Mouse (Mus musculus): ENCODE measurements around the gene Swap70. TPM values are rescaled to one million over a fixed set of nuclear protein-coding genes. Genes with fewer than 3 reads are reported as not detected.
A peak's percentile ranks its signal among the peaks of the same experiment; 100 is the strongest.

Swap70 gene
- polyA plus RNA-seq, 1 experiment = 16.2 TPM

DNA sequence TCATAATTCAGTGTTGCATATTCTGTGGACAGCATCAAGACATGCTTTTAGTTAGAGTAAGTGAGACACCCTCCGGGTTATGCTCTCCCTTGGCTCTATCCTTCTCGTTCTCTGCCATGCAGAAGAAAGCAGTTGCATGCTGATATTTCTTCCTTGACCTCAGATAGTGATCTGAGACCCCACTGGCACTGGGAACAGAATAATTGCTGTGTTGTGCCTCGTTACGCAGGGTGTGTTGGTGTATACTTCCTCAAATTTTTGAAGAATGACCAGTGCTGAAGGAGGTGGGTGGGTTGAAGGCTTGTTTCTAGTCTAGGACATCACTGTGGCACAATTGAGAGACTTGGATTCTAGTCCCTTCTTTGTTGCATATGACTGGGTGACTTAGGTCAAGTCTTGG, 14.6 kb downstream of the Swap70 start:
- no peak for DNase-seq (ENCODE audit: low read depth, low spot score)
- 86% methylated on average over 4 of the region's 4 CpGs for WGBS

DNA sequence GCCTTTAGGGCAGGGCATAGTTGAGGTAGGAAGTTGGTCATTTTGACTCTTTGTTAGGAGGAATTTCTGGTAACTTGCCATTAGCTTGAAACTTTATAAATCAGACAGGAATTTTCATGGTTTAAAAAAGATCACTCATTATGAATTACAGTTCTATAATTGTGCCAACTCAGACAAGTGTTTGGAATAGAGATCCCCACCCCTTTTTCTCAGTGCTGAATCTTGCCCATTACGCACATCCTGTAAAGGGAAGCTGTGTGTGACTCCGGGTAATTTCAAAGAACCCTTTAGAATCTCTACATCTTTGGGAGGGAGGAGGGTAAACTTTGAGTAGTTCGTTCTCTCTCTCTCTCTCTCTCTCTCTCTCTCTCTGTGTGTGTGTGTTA, 15.9 kb downstream of the Swap70 start:
- 3% methylated on average over 3 of the region's 3 CpGs for WGBS
- DNase-seq (ENCODE audit: low read depth, low spot score) = no peak

DNA sequence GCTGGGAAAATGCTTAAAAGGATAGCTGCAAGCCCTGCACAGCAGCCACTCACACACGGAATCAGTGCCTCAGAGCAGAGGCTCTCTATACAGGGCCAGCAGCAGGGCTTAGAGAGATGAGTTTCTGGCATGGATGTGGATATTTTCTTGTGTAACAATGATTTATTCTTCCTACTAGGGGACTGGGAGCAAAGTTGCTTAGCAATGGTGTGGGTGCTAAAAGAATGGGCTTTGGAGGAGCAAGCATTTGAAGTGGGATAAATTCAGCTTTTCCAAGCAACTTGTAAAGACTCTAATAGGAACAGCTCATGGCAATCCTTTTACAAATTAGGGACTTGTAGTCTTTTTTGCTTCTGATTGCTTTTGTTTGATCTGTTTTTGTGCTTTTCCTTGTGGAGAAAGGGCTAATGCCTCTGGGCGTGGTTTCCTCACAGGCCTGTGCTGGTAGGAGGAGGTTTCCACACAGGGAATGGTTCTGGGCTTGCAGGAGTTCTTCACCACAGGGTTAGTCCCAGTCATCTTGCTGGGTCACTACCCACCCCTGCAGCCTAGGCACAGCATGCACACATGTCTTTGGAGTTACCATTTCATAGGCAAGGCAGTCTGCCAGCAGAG, 16.4 kb downstream of the Swap70 start:
- no peak for DNase-seq (ENCODE audit: low read depth, low spot score)
- 28% methylated on average over 2 of the region's 2 CpGs for WGBS

DNA sequence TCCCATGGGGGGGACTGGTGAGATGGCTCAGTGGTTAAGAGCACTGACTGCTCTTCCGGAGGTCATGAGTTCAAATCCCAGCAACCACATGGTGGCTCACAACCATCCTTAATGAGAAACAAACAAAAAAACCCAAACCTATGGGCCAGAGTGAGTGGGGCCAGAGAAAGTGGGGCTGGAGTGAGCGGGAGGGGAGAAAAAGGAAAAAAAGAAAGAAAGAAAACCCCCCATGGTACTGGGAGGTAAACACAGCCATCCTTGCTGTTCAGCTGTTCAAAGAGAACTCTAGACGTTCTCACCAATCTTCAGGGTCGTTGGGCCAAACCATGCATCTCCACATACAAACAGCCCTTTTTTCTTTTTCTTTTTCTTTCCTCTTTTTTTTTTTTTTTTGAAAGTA, 18.1 kb downstream of the Swap70 start:
- DNase-seq (ENCODE audit: low read depth, low spot score) = no peak
- 75% methylated on average over 4 of the region's 4 CpGs for WGBS

DNA sequence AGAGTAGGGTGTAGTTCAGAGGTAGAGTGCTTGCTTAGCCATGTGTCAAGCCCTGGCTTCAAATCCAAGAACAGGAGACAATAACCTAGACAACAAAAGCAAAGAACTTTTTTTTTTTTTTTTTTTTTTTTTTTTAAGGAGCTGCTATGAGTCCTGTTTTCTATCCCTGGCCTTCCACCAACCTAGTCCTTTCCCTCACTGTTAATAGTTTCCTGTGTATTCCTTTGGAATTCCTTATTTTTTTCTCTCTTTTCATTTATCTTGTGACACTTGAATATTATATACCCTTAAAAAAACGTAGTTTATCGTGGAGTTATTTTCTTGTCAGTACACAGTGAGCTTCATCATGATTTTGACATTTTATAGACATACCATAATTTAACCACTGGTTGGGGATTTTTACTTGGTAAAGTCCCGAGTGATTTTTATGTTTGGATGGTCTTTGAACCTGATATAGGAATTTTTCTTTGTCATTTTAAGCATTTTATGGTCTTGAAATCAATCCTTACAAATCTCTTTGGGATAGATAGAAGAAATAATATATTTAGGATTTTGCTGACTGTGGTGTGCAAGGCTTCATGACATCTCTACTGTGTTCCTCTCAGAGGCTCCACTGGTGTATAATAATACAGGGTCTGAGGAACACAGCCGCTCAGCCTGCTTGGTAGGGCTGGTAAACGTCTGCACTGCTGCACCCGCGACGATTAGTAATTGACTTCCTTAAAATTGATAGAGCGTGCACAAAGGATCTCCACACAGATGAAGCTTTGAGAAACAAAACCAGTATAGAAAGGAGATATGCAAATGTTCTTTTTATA, 20.2 kb downstream of the Swap70 start:
- no peak for DNase-seq (ENCODE audit: low read depth, low spot score)
- WGBS = 68% methylated on average over 9 of the region's 9 CpGs

DNA sequence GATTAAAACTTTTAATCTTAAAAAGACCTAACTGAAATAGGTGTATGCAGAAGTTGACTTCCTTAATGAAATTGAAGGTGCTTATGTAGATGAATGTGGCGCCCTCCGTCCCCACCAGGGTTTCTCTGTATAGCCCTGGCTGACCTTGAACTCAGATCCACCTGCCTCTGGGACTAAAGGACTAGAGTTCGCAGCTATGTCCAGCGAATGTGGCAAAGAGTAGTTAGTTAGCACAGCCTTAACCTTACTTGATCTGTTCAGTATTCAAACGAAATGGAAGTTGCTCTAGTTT, 20.7 kb downstream of the Swap70 start:
- no peak for DNase-seq (ENCODE audit: low read depth, low spot score)
- 87% methylated on average over 5 of the region's 5 CpGs for WGBS

DNA sequence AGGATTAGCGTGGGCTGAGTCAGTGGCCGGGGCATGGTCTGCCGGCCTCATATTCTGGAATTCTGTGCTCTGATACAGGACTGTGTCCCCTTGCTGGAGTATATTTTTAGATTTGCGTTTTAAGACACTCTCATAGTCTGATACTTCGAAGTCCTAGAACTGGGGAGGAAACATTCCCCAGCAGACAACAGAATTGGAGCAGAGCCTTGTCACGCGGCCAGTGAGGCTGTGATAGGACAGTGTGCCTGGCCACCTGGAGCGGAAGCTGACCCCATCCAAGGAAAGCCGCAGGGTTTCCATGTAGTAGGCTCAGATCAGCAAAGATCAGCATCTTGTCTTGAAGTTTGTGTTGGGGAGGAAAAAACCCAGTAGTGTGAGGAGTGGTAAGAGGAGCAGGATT, 23.6 kb downstream of the Swap70 start:
- 74% methylated on average over 9 of the region's 9 CpGs for WGBS
- DNase-seq (ENCODE audit: low read depth, low spot score) = no peak

DNA sequence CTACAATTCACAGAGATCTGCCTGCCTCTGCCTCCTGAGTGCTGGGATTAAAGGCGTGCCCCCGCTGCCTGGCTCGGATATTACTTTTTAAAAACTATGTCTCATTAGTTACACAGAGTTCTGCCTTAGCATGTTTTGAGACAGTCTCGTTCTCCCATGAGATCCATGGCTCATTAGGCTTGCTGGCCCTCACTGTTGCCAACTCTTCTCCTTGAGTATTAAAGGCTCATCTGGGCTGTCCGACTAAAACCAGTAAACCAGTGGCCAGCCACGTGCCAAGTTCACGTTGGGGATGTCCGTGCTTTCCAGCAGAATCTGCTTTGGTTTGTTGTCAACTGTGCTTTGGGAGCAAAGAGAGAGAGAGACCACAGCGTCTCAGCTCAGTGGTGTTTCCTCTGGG, 25.0 kb downstream of the Swap70 start:
- 82% methylated on average over 9 of the region's 9 CpGs for WGBS
- DNase-seq (ENCODE audit: low read depth, low spot score) = no peak

DNA sequence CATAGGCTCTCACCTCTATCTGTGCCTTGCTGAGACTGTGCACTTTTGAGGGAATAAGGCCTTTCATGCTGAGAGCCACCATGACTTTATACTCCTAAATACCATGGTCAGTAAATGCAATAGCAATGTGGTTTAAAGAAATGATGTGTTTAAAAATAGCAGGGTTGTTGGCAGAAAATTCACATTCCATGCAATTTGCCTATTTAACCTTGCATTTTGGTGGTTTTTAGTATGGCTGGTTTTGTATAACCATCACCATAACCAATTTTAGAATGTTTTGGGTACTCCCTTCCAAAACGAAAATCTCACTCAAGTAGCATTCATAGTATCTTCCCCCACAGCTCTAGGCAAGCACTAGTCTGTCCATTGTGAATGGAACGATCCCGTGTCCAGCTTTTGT, 26.3 kb downstream of the Swap70 start:
- 90% methylated on average over 3 of the region's 3 CpGs for WGBS
- DNase-seq (ENCODE audit: low read depth, low spot score) = no peak

DNA sequence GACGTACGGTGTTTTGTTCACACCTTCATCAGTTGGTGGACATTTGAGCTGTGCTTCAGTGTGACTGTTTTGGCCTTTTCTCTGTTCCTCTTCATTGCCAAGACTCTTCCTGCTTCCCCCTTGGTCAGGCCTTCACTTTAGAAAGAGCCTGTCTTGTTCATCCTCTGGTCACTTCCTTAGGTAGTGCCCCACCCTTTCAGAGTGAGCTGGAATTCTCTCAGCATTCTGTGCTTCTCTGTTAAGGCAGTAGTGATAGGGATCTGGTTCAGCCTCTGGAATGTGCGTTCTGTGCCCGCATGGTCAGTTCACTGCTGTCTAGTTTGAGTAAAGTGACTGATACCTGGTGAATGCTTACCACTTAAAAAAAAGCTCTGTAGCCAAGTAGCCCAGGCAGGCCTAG, 27.2 kb downstream of the Swap70 start:
- WGBS = 88% methylated on average over 4 of the region's 4 CpGs
- no peak for DNase-seq (ENCODE audit: low read depth, low spot score)

DNA sequence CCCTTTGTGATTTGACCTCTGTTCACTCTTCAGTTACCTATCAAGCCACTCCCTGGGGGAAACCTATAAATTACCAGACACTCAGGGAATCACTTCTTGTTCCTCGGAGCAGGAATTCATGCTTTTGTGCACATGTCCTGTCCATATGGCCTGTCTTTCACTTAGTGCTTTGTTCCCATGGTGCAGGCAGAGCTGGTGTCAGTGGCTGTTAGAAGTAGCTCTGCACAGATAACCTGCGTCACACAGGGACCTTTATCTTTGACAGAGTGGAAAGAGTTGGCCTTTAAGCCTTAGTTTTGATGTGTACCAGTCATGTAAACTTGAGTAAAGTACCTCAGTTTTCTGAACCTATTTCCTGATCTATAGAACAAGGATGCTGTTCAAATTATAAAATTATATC, 32.4 kb downstream of the Swap70 start:
- WGBS = 70% methylated on average over 2 of the region's 2 CpGs

DNA sequence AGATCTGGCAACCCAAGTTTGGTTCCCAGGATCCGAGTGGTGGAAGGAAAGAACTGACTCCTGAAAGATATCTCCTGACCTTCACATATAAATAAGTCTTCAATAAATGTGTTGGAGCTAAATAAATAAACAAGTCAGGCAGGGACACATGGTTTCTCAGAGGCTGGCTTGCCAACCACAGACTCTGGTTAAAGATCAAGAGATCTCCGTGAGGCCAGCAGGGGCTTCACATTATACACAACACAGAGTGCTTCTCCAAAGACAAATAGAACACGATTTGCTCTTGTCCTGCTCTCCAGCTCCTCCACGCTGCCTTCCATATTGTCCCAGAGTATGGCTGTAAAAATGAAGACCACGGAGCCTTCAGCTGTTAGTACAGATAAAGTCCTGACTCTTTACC, 32.9 kb downstream of the Swap70 start:
- WGBS = 70% methylated on average over 5 of the region's 5 CpGs
- DNase-seq (ENCODE audit: low read depth, low spot score) = no peak

More for the DNA sequence above, 32.4 kb downstream of the Swap70 start:
- no peak for DNase-seq (ENCODE audit: low read depth, low spot score)

DNA sequence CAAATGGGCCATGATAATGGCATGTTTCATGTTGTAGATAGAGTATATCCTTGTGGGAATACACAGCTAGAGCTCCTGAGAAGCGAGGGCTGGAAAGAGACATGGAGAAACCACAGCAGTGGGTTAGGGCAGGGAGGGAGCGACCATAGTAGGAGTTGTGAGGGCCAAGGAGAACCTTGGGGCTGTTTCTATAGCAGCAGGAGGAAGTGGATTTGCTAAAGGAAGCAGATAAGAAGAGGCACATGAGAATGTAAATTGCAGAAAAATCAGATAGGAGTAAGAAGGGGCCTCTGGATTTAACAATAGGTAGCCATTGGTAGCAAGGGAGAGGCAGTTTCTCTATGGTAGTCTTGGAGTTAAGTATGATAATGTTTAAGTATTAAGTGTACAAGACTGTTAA, 35.5 kb downstream of the Swap70 start:
- 83% methylated on average over 2 of the region's 2 CpGs for WGBS
- DNase-seq (ENCODE audit: low read depth, low spot score) = no peak

DNA sequence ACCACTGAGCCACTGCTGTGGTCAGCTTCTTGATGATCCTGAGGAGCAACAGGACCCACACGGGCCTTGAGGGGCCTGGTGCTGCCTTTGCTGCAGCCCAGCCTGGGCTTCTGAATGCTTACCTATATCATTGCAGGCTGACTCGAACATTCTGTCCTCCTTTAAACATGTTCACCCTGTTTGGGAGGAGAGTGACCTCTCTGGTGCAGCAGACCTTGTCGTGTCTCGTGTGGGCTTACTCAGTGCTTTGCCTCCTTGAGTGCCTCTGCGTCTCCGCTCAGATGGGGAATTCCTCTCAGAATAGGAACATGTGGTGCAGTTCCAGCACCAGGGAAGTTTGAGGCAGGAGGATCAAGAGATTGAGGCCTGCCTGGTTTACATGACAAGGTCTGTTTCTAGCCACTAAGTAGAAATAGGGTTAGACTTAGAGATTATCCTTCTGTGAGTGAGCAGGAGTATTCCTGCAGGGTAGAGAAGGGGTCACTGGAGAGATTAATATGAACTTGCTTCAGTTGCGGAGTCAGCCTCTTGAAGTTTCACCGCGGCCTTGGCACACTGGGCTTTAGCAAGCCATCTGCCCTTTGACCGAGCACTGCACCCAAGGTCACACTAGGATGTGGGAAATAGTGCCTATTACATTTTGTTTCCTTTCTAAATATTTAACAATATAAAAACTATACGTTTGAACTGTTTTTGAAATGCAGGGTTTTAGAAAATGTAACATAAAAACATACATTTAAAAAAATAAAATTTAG, 36.9 kb downstream of the Swap70 start:
- 80% methylated on average over 11 of the region's 11 CpGs for WGBS
- DNase-seq (ENCODE audit: low read depth, low spot score) = no peak

DNA sequence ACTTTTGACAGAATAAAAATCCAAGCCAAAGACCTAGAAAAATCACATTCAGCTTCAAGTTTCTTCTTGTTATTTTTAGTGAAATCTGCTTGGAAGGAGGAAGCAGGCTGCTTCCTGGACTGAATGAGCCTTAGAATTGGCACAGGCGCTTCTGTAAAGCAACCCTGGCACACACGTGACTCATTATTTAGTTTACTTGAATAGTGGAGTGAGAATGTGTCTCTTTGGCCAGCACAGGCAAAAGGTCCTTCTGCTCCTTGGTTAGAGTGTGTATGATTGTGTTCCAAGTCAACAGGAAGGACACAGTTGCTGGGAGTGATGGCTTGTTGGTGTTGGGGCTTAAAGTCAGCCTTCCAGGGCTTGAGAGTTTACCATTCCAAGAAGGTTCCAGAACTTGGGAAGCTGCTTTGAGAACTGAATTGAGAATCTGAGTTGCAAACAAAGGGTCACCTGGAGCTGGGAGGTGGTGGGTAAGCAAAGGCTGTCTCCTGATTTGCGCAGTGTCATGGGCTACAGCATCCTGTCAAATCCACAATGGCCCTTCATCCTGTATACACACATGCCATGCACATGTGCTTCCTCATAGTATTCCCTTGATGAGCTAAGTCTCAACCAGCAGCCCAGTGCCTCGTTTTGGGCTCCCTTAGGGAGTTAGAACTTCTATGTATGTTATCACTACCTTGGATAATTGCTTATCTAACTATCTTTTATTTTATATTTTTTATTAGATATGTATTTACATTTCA, 38.6 kb downstream of the Swap70 start:
- peak; percentile 27 for DNase-seq (ENCODE audit: low read depth, low spot score)
- 32% methylated on average over 4 of the region's 4 CpGs for WGBS

DNA sequence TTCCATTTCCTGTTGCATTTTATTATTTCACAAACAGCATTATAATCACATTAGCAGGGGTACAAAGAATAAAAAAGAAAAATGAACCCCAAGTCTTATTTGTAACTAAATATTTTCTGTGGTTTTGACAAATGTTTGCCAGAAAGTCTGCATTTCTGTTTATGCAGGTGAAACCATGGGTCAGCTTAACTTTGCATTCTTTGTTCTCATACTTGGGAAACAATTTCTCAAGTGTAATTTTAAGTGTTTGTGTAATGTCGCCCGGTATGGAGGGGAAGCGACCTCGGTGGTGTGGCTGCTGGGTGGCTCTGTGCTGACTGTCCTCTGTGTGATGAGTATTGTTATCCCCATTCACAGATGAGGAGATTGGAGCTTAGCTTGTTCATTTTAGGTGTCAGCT, 40.3 kb downstream of the Swap70 start:
- 66% methylated on average over 4 of the region's 4 CpGs for WGBS
- no peak for DNase-seq (ENCODE audit: low read depth, low spot score)

DNA sequence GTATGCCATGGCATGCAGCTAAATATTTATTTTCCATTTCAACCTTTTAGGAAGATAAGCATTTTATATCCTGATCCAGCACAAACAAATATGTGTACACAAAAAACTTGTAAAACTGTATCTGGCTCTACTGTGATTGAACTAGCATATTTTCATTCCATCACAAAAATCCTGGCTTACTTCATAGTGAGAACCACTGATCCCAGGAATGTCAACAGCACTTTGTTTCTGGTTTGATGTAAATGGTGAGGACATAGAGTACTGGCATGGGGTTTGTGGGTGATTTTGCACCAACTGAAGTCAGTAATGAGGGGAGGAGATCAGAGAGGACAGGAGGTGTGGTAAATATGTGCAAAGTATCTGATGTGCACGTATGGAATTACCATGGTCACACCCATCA, 41.1 kb downstream of the Swap70 start:
- DNase-seq (ENCODE audit: low read depth, low spot score) = no peak
- WGBS = 32% methylated on average over 1 of the region's 1 CpGs

DNA sequence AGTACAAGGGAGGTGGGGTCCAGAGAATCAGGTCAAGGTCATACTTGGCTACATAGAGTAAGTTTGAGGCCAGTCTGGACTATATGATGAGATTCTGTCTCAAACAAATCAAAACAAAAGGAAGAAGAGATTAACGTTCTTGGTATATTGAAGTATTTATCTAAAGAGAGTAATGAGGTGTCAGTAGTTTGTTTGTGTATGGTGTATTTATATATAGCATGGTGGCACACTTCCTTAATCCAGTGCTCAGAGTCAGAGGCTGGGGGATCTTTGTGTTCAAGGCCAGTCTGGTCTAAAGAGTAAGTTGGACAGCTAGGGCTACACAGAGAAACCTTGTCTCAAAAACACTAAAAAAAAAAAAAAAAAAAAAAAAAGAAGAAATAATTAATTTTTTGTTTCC, 42.0 kb downstream of the Swap70 start:
- 49% methylated on average over 1 of the region's 1 CpGs for WGBS
- DNase-seq (ENCODE audit: low read depth, low spot score) = no peak

DNA sequence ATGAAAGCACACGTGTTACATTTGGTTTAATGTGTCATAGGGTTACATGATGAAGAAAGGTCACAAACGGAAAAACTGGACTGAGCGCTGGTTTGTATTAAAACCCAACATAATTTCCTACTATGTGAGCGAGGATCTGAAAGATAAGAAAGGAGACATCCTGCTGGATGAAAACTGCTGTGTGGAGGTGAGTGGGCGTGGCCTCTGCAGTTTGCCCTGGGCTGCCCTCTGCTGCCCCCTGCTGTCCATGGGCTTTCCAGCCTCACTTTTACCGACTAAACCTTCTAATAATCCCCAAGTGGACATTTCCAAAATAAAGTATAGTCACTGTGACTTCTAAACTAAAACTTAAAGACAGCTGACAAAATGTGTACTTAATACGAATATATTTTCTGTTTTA, 44.3 kb downstream of the Swap70 start:
- WGBS = 12% methylated on average over 7 of the region's 7 CpGs
- peak; percentile 67 for DNase-seq (ENCODE audit: low read depth, low spot score)

DNA sequence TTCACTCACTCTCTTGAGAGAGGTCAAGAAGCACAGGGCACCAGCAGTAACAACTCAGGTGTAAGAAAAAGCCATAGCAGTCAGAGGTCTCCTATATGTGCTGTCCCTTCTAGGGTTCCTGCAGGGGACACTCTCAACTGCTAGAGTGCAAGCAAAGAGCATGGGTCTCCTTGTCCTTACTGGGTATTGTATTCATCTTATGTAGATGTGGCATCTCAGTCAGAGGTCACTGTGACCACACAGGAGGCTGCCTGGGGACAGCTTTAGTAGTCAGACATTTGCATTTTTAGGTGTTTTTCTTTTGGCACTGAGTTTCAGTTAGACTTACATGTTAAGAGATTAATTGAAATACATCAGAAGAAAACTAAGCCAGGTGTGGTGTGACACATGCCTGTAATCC, 45.5 kb downstream of the Swap70 start:
- DNase-seq (ENCODE audit: low read depth, low spot score) = no peak
